Mouse (Mus musculus) erythroblast, embryonic 14.5 days (primary cell): Measurements from ENCODE around the gene Hpcal1. TPM values are rescaled to one million over a fixed set of nuclear protein-coding genes. Genes with fewer than 3 reads are reported as not detected.
"Not testable (repeated sequence)": the region's sequence is repeated elsewhere in the genome, so short reads cannot be mapped to it uniquely, and the experiment has no call there.

Experiments
- H3K27me3 ChIP-seq: 2 replicates; pipeline ENCODE4 v1.6.1; 2012; ENCODE audit warnings: inconsistent platforms; ENCODE audit not compliant: control insufficient read depth
- H3K36me3 ChIP-seq: 2 replicates; pipeline ENCODE4 v1.6.1; 2012; ENCODE audit warnings: mild to moderate bottlenecking, inconsistent platforms; ENCODE audit not compliant: control insufficient read depth
- H3K4me1 ChIP-seq: 2 replicates; pipeline ENCODE4 v1.6.1; 2012; ENCODE audit warnings: inconsistent platforms; ENCODE audit not compliant: control insufficient read depth
- H3K4me3 ChIP-seq: replicated peaks from 2 replicates; pipeline ENCODE3; 2012; ENCODE audit warnings: moderate library complexity, mild to moderate bottlenecking, inconsistent platforms
- H3K9me3 ChIP-seq: 2 replicates; pipeline ENCODE4 v1.6.1; 2012; ENCODE audit warnings: low read length, inconsistent platforms, mixed read lengths; ENCODE audit not compliant: control insufficient read depth
- GATA1 ChIP-seq: IDR thresholded peaks from 2 replicates; pipeline ENCODE4 v1.6.1; 2012; ENCODE audit warnings: low read length, inconsistent platforms, mixed read lengths
- TAL1 ChIP-seq: IDR thresholded peaks from 3 replicates; pipeline ENCODE4 v1.6.1; 2012; ENCODE audit warnings: low read length, inconsistent platforms, mixed read lengths
- polyA plus RNA-seq: library from polyadenylated mRNA; stranded (reverse); fragments of >175 nt; gene quantifications from 2 replicates; pipeline ENCODE4 v1.2.3, GENCODE M21; 2012

The Hpcal1 gene
- polyA plus RNA-seq, 1 experiment: 0.10 TPM

DNA sequence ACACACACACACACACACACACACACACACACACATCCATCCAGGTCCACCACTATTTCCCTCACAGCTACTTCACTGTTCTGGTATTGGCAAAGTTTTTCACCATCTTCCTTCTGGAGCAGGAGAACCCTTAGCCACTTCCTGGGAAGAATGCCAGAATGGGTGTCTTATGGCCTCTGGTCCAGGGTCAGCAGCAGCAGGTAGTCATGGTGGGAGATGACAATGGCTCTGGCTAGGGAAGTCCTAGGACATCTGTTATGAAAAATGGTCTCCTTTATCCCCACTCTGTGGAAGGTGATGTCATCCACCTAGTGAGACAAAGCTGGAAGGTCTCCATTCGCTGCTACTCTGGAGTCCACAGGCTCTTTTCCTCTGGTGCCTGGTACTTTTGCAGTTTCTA lies 64.1 kb downstream of the Hpcal1 start:
- H3K27me3 ChIP-seq: no peaks in the 10 kb centered on the region
- no peaks in the 10 kb centered on the region for H3K4me1 ChIP-seq
- no peaks in the 10 kb centered on the region for H3K36me3 ChIP-seq
- H3K4me3 ChIP-seq: no peak overlapping the region
- TF ChIP-seq GATA1: no peak
- no peak for TF ChIP-seq TAL1
- H3K9me3 ChIP-seq: no peaks in the 10 kb centered on the region

DNA sequence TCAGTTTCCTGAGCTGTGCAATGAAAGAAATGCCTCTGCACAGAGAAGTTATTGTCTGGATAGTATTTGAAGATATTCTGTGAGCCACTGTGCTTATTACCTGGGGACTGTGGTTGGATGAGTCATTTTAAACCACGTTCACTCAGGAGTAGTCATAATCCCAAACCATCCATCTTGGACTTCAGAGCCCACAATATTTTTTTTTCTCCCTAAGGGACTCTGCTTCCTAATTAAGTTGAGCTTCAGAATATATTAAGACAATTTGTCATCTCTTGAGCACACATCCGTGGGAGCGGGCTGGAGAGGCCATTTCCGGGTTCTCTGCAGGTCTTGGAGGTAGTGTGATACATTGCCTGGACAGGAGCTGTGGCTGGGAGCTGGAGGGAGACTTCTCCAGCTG lies 66.2 kb downstream of the Hpcal1 start:
- no peaks in the 10 kb centered on the region for H3K27me3 ChIP-seq
- H3K4me3 ChIP-seq: no peak overlapping the region
- no peaks in the 10 kb centered on the region for H3K36me3 ChIP-seq
- no peak for TF ChIP-seq GATA1
- TF ChIP-seq TAL1: no peak
- H3K4me1 ChIP-seq: no peaks in the 10 kb centered on the region
- H3K9me3 ChIP-seq: no peaks in the 10 kb centered on the region

- Histone ChIP-seq H3K4me3 (no peak overlapping the region), H3K36me3 (no peaks in the 10 kb centered on the region), H3K4me1 (no peaks in the 10 kb centered on the region), H3K27me3 (no peaks in the 10 kb centered on the region), H3K9me3 (no peaks in the 10 kb centered on the region)
- no peak for TF ChIP-seq TAL1
- no peak for TF ChIP-seq GATA1
Measured at GRCm38 (mm10) chr12:17762286-17762933, 71.8 kb downstream of the Hpcal1 start.

GRCm38 (mm10) chr12:17763054-17763453 lies 72.4 kb downstream of the Hpcal1 start:
- Histone ChIP-seq H3K9me3 (no peaks in the 10 kb centered on the region), H3K27me3 (no peaks in the 10 kb centered on the region), H3K4me3 (no peak overlapping the region), H3K4me1 (no peaks in the 10 kb centered on the region), H3K36me3 (no peaks in the 10 kb centered on the region)
- no peak for TF ChIP-seq TAL1
- no peak for TF ChIP-seq GATA1

GRCm38 (mm10) chr12:17764005-17764404 lies 73.3 kb downstream of the Hpcal1 start:
- Histone ChIP-seq H3K36me3 (no peaks in the 10 kb centered on the region), H3K4me1 (no peaks in the 10 kb centered on the region), H3K27me3 (no peaks in the 10 kb centered on the region), H3K4me3 (no peak overlapping the region), H3K9me3 (no peaks in the 10 kb centered on the region)
- TF ChIP-seq TAL1 (no peak), GATA1 (no peak)

DNA sequence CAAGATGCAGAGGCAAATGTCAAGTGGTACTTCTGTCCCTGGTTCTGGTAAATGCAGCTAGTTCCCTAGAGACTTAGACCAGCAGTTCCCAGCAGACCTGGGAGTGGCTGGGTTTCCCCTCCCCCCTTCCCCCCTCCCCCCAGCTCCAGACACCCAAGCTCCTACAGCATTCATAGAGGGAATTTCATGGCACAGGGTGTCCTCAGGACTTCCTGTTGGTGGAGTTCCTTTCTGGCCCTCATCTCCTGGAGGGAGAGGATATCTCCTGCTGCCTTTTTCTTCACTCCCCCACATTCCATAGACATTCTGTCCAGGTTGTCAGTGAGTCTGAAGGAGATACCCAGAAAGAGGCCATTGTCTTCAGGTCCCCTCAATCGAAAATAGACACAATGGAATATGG lies 76.9 kb downstream of the Hpcal1 start:
- H3K36me3 ChIP-seq, H3K4me3 ChIP-seq, H3K4me1 ChIP-seq, H3K27me3 ChIP-seq, H3K9me3 ChIP-seq: not testable (repeated sequence)

GRCm38 (mm10) chr12:17769476-17770172 lies 79.0 kb downstream of the Hpcal1 start:
- TF ChIP-seq TAL1 (no peak), GATA1 (no peak)
- Histone ChIP-seq H3K36me3 (no peaks in the 10 kb centered on the region), H3K4me3 (no peak overlapping the region), H3K4me1 (no peaks in the 10 kb centered on the region), H3K27me3 (no peaks in the 10 kb centered on the region), H3K9me3 (no peaks in the 10 kb centered on the region)

GRCm38 (mm10) chr12:17770538-17770937 lies 79.9 kb downstream of the Hpcal1 start:
- Histone ChIP-seq H3K4me1 (no peaks in the 10 kb centered on the region), H3K27me3 (no peaks in the 10 kb centered on the region), H3K4me3 (no peak overlapping the region), H3K9me3 (no peaks in the 10 kb centered on the region), H3K36me3 (no peaks in the 10 kb centered on the region)
- TF ChIP-seq TAL1: no peak
- no peak for TF ChIP-seq GATA1

DNA sequence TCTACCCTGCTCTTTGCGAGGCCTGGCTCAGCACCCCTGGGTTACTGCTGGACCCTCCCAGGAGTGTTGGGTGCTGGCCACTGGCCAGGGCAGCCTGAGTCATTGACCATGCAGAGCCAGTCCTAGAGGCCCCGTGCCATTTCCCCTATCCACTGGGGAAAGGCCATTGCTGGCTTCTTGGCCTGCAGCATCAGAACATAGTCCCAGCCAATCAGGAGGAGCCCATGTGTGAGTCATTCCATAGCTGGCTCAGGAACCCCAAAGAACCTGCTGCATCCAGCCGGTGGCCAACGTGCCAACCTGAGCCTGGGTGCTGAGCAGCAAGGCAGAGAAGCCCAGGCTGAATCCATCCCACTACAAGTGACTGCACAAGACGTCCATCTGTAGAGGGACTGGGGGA lies 83.1 kb downstream of the Hpcal1 start:
- not testable (repeated sequence) for H3K4me1 ChIP-seq, H3K36me3 ChIP-seq, H3K9me3 ChIP-seq, H3K27me3 ChIP-seq, H3K4me3 ChIP-seq

GRCm38 (mm10) chr12:17774842-17775241 lies 84.2 kb downstream of the Hpcal1 start:
- H3K9me3 ChIP-seq, H3K36me3 ChIP-seq, H3K27me3 ChIP-seq, H3K4me1 ChIP-seq, H3K4me3 ChIP-seq: not testable (repeated sequence)
